Mouse (Mus musculus) megakaryocyte, adult 5-6 weeks (primary cell): ENCODE measurements at regions not wholly inside any gene's neighbourhood (a gene's known extent, or its start where the extent isn't known, plus 50 kb on each side); places are given as distances from the start of the nearest gene placed in this dataset.

Experiments
- ATAC-seq: 2 replicates; pipeline ENCODE4 v1.8.0; 2016; ENCODE audit warnings: mild to moderate bottlenecking, inconsistent platforms; ENCODE audit not compliant: poor library complexity, severe bottlenecking

DNA sequence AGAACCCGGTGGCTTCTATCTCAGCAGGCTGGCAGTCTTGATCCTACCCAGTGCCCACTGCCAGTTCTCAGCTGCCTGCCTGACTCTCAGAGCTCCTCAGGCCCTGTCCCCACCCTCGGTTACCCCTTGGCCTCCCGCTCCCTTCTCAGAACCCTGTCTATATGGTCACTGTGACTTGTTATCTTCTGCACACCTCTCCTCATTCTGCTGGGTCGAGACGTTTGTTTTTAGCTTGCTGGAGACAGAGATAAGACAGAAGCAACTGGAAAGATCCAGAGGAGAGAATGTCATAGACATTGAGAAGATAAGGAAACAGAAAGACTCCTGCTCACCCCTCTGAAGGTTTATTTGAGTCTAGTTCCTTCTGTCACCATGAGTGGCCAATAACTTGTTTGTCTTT lies 53.8 kb upstream of the Phc1 start:
- ATAC-seq: peak; percentile 43; the same call in 1 of the 2 replicates

DNA sequence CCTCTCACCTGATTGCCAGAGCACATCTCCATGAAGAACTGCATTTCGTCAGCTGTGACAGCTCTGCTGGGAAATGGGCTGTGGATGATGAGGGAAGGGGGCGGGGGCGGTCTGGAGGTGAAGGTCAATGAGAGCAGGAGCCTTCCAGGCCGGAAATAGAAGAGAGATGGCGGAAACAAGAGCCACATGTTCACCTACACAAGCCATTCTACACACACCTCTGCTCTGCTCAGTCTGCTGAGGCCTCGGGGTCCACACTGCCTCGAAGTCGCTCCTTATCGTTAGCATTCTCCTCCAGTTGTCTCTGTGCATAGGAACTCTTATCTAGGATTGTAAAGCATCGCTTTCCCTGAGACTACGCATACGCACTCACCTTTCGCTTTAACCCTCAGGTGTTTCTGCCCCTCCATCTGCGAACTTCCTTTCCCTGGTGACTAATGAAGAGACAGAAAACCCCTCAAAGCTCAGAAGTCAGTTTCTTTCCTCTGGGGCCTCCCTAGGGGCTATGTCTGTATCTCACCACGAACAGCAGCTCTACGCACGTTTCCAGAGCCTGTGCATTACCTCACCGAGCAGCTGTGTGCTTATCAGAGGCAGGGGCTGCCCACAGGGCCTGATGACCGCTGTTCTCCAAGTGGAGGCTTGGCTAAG lies 53.0 kb upstream of the Phc1 start:
- peak; percentile 38 for ATAC-seq

GRCm38 (mm10) chr6:122391725-122392667 lies 51.6 kb upstream of the Phc1 start:
- peak; percentile 51 for ATAC-seq

DNA sequence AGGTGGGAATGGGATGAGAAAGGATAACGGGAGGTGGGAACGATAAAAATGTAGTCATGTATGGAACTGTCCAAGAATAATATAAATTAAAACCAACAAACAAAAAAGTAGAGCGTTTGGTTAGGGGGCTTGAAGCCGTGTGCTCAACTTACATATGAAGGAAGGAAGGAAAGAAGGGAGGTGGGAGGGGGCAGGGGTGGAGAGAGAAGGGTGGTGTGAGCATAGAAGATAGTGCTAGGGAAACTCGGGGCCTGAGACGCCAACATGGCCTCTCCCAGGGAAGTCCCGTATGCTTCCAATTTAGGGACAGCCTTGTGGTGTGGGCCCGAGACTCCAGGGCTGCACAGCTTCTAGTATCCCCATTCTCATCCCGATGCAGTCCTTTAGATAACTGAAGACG lies 50.8 kb upstream of the Phc1 start:
- ATAC-seq: no peak

DNA sequence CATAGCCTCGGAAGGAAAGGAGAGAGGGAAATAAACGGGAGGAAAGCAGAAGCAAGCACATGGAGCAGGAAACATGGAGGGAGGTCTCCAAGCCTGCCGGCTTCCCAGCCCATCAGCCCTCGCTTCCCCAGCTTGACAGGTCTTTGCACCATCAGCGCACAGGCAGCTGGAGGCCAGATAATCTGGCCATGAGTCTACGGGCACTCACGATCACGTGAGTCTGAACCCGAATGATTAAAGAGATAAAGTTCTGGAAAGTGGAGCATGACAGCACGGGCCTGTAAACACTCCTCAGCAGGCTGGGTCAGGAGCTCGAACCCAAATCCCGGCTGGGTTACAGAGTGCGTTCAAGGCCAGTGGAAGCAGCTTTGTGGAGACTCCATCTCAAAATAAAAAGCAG lies 50.4 kb upstream of the Phc1 start:
- no peak for ATAC-seq
